Mouse (Mus musculus) heart, adult 11 months (tissue): ENCODE results near the gene Fndc3b.
A peak's percentile ranks its signal among the peaks of the same experiment; 100 is the strongest.

Experiments
- DNase-seq: peaks from one replicate; pipeline ENCODE4 v3.0.0; 2022

Gene Fndc3b

DNA sequence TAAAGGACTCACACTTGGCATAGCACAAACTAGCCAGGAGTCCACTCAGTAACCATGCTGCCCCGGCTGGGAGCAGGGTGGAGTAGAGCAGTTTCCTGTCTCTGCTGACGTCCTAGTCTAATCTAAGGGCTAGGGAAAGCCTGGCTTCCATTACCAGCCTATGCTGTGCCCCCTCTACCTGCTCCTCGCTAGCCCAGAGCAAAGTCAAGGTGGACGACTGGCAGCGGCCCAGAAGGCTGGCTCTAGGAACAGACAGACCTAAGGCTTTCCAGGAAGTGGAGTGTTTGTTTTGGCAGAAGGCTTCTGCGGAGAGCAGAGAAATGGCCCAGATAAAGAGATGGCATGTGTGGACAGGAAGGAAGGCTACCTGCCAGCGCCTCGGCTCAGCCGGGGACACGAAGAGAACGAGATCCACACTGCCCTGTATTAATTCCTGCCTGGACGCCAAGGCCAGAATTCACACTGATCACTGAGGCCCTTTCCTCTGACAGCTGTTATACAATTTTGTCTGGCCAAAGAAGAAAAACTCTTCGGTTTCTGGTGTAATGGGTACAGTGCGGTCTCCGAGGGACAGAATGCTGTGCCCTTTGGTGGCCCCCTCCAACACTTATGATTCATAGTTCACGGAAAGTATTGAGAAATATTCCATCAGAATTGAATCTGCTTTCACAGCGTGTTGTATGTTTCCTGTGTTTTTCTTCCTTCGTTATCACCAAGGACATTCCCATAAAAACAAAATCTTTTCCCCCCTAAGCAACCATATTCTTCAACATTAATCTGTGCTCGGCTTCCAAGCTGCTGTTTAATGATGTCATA, 94.5 kb downstream of the Fndc3b start:
- DNase-seq, result peak; percentile 98

DNA sequence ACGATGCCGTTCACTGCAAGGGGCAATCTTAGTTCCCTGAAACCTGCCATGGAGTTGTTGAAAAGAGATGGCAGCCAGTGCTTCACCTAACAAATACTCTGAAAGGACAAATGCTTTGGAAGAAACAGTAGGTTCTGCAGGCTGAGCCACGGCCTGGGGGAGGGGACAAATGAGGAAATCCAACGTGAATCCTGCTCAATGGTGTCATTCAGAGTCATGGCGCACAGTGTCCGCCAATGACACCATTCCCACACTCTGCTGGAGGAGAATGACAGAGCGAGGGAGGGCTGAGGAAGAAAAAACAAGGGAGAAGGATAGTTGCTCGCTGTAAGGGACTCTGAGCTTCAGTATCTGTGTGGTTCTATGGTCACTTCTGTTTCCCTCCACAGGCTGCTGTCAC, 95.6 kb downstream of the Fndc3b start:
- DNase-seq, result peak; percentile 90

DNA sequence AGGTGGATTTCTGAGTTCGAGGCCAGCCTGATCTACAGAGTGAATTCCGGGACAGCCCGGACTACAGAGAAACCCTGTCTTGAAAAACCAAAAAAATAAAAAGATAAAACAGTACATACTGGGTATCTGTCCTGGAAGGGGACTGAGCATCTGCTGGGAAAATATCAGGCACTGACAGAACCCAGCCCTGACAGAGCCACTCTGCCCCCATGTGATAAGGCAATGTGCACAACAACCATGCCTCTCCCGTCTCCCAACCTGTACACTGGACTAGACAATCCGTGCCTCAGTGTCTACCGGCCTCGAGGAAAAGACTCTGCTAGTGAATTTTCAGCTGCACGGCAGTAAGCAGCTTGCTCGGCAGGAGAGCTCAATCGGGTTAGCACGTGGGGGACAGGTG, 97.3 kb downstream of the Fndc3b start:
- no peak for DNase-seq

DNA sequence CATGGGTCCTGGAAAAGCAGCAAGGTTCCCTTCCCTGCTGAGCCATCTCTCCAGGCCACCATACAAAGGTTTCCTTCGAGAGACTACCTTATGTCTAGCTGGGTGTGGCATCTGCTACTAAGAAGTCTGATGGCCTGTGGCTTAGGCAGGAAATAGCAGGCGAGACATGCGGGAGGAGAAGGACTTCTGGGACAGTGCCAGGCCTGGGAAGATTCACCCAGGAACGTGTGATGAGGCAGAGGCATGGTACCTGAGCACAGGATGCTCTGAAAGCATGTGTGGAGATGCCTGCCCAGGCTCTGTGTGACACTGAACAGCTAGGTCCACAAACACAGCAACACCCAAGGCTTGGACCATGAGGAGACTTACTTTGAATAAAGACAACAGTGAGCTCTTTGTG, 98.1 kb downstream of the Fndc3b start:
- DNase-seq, result no peak

DNA sequence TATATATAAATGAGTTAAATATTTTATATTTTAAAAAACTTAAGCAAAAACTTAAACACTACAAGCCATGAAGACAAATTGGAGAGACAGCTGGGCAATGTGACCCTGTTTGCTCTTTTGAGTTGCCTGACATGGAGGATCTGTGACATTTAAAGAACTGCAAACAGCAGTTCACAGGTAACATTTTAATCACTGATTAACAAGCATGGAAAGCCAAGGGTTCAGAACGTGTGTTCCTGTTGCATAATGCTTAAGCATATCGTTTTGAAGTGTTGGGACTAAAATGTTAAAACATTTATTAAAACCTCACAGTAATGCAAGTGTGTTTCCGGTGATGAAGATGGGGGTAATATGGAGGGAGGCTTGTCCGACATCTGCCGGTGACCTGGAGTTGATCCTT, 99.1 kb downstream of the Fndc3b start:
- DNase-seq, result no peak

DNA sequence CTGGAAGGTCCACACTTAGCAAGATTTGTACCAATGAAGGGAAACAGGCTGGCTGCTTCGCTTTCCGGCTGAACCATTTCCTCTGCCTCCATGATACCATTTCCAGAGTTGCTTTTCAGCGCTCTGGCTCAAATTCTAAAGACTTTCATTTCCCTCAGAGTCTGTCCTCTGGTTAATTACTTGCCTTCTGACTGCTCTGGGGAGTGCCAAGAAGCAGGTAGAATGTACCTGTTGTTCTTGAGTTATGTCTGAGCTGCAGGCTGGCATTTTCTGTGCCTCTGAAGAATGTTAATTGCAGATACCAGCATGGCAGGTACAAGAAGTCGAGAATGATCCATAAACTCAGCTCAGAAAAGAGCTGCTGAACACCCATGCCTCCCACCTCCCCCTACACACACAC, 100.6 kb downstream of the Fndc3b start:
- no peak for DNase-seq

DNA sequence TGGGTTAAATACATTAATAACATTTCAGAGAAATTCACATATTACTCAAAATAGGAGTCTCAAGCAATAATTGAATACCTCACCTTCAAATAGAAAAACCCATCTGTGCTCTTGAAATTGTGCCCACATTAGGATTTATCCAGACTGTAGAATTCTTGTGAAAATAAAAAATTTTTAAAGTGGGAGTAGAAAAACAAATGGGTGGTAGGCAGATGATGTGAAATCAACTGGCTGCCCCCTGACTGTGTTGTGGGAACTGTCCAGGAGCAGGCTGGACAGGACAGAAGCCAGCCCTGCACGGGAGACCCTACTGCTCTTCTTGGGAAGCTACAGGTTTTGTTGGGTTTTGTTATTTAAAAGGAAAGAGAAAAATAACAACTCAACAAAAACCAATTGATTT, 101.0 kb downstream of the Fndc3b start:
- DNase-seq, result no peak

DNA sequence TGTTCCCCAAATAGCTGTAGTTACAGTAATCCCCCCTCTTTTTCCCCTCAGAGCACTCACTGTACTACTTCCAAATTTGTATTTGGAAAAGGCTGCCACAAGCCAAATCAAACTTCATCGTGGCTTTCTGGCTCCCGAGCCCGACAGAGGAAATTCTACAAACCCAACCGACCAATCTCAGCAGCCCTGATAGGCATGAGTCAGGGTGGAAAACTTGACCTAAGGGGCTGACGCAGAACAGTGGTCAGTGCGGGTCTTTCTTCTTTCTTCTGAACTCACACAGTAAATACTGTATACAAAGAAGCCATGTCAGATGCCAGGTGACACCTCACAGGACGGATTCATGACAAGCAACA, 103.3 kb downstream of the Fndc3b start:
- peak; percentile 97 for DNase-seq

DNA sequence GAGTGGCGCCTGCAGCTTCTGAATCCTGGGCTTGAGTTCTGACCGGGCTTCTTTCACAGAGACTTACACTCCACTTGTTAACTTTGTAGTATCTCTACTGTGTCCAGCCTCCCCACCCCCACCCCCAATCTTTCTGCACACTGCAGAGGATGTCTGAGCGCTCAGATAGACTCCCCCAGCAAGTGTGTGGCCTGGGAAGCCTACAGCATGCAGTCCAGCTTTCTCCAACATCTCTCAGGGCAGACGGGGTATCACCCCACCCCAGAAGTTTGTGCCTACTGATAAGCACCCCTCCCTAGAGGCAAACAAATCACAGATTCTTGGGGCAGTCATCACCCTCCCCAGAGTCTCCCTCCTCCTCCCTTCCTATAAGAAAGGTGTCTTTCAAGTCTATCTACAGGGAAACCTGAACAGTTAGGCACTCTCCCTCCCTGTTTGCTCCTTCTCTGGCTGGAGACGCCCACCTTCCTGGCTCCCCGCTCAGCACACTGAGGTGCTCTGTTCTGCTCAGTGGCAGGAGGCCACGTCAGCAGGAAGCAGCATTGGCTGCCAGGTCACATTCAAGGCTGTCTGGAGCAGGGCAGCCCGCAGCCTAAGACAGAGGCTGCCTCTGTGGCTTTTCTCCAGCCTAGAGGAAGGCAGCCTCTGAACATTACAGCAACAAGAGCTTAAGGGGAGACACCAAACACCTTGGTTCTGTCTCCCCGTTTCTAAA, 103.9 kb downstream of the Fndc3b start:
- peak; percentile 98 for DNase-seq

DNA sequence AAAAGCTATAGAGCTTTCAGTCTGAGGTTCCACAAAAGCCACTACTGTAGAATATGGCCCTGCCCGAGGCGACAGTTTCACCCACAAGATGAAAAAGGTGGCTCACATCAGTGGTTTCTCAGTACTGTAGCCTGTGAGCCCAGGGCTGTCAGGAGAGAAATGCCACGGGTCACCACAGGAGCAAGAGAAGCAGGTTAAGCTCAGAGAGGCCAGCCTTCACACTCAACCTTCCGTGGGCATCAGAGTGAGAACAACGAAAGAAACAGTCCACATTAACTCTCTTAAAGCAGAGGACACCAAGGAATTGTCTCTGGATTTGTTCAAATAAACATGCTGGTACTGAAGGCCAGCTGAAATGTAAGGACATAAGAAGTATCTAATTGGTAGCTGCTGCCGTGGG, 104.5 kb downstream of the Fndc3b start:
- DNase-seq, result peak; percentile 79

DNA sequence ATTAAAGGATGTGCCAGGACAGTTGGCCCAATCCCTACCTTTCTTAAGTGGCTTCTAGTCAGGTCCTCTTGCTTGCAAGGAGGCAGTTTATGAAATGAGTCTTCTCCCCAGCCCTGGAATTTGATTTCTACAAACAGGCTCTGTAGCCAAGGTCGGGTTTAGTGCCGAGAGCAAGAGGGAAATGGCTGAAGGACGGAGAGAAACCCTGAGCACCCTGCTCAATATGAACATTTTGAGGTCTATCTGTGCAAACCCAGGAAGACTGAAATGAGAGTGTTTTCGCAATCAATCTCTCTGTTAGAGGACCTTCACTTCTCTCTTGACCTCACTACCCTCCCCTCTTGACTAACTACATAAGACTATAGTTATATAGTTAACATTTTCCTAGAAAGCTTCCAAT, 105.5 kb downstream of the Fndc3b start:
- DNase-seq, result no peak

DNA sequence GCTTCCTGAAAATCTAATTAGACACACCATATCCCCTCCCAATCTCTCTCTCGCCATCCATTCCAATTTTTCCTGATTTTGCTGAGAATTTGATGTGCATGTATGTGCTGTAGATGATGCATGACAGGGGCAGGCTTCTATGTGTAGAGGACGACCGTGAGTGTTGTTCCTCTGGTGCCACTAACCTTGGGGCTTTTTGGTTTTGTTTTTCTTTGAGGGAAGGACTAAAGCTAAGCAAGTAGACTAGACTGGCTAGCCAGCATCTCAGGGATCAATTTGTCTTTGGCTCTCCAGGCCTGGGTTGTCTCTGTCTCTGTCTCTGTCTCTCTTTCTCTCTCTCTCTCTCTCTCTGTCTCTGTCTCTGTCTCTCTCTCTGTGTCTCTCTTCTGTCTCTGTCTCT, 106.0 kb downstream of the Fndc3b start:
- no peak for DNase-seq

DNA sequence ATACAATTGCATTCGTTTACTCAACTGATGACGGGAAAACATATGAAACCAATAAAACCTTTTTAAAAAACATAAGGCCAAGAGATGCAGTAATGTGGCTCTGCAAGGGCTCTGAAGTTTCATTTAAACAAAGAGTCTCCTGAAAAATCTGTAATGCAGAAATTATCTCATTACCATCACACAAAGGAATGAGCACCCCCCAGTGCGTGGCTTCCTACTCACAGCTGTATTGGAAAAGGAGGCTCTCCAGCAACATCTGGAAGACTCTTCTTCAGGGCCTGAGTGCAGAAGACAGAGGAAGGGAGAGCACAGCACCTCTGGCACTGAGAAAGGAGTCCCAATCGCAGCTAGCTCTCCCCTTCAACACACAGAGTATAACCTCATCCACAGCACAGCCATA, 106.5 kb downstream of the Fndc3b start:
- DNase-seq, result peak; percentile 80

DNA sequence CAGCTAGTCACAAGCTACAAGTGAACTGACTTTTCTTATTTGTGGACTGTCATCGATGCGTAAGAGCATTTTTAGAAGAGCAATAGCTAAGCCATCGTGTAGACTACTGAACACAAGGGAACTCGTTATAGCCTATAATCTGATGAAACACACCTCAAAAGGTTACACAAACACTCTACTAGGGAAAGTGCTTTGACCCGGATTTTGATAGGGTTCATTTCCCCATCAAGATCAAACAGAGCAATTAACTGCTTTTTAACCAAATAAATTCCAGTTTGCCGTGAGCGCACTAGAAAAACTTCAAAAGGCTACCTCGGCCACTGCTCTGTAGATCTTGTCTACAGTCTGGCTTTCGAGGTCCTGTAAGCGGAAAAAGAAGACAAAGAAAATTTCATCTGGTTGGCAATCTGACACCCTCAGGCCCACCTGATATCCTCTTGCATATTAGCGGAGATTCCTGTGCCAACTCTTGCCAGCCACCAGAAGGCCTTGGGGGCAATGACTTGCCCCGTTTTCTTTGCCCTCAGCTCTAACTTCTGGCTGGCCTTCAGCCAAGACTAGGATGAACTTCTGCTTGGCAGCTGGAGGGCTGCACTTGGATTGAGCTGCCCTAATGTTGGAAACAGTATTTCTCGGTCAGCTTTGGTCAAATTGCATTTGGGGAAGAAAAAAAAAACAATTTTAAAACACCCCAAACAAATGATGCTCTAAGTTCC, 107.0 kb downstream of the Fndc3b start:
- peak; percentile 87 for DNase-seq

DNA sequence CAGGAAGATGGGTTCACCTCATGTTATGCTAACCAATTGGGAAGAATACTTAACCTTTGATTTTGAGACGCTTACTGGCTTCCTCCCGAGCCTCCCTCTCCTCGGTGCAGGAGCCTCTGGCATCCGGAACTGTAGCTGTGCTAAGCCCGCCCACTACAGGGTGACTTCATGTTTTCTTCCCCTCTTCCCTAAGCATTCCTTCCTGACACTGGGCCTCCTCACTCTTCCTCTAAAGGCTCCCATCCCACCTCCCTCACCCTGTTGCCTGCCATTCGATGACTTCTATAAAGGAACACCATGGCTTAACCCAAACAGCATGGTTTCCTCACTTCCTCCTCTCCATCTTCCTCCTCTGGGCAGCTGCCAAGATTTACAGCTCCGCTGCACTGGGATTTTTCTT, 110.5 kb downstream of the Fndc3b start:
- DNase-seq, result peak; percentile 95

DNA sequence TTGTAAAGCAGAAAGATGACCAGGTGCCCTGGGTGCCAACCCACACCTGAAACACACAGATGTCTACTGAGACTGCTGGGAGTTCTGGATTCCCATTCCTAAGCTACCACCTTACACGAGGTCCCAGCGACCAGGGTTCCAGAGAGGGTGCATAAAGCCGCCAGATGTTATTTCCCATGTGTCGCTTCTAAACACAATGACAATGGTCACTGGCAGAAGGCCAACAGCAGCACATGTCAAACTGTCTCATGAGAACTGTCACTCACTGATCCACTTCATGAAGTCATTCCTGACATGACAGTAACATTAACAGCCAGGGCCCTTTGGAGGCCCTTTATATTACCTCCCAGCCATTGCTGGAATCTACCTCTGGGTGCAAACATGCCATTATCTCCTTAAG, 110.9 kb downstream of the Fndc3b start:
- peak; percentile 91 for DNase-seq

DNA sequence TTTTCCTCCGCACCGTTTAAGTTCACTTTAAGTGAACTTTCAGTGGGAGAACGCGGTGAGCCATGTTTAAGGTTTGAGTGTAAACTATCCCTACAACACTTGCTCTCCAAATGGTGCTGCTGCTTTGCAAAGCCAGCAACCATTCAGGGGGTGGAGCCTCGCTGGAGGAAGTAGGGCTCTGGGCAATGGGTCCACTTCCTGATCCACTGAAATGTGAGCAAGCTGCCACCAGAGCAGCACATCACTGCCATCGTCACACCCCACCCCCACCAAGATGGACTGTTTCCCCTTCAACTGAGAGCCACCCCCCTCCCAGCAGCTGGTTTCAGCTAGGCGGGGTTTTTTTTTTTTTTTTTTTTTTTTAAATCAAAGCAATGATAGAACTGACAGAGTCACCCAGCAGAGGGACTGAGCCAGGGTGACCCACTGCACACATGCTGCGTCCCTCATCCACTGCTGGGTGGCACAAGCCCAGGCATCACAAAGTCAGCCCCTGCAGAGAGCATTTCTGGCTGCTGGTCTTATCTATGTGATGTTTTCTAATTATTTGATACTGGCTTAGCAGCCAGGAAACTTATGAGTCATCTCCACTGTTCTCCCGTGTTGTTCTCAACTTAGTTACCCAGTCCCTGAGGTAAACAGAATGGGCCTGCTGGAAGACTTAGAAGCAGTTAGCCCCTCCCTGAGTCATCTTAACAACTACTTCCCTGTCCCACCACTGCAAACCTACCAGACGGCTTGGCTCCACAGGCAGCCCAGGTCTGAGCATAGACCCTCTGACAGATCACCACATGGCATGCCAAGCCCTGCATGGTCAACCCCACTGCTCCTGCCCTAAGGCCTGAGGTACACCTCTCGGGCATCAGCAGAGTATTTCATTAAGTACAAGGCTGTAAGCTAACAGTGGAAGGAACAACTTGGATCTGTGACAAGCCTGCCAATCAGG, 112.4 kb downstream of the Fndc3b start:
- no peak for DNase-seq

DNA sequence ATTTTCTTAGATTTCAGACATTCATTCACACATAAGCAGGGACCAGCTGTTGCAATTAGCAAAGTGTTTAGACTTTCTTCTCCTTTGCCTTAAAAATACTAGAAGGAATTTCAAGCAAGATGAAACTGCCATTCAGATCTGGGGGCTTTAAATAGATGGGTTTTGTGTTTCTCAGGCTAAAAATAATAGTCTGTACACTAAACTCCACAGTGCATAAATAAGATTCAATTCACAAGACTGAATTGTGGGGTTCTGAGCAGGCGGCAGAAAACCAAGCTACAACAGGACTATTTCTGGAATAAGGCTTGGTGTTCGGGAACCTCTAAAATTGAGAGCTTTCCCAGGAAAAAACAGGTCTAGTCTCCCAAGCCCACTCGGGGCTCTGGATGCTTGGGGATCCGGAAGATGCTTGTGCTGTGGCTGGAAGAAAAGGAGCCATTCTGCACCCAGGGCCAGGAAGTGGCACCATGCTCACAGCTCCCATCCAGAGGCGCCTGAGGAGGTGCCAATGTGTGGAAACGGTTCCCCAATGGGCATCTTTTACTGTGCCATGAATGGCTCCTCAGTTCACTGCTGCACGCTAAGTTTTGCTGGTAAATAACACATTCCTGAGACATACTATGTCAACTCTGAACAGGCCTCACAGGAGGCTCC, 117.5 kb downstream of the Fndc3b start:
- peak; percentile 62 for DNase-seq

DNA sequence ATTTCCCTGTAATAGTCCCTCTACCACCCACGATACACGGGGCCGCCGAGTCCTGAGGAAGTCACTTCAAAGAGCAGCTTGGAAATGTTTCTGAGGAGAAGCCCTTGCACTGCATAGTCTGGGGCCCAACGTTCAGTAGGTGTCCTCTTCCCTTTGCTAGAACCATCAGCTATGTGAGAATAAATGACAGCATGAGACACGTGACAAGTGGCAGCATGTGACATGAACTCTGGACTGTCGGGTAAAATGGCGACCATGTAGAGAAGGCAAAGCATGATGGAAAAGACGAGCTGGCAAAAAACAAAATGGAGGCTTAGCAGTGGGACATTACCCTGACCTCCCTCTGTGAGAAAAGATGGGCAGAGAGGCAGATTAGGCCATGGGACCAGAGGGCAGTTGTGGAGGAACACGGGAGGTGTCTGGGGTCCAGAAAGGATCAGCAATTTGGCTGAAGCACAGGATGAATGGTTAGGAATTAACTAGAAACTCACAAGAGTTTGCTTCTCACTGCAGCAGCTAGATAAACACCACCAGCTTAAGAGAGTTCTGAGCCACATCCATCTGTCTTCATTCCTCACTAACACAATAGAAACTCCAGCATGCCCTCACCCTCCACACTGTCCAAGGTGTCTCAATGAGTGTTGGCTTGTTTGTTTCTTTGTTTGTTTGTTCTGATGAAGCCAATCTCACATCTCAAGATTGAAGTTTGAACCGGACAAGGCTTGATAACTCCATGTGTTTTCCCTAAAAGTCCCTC, 118.2 kb downstream of the Fndc3b start:
- DNase-seq, result peak; percentile 86

DNA sequence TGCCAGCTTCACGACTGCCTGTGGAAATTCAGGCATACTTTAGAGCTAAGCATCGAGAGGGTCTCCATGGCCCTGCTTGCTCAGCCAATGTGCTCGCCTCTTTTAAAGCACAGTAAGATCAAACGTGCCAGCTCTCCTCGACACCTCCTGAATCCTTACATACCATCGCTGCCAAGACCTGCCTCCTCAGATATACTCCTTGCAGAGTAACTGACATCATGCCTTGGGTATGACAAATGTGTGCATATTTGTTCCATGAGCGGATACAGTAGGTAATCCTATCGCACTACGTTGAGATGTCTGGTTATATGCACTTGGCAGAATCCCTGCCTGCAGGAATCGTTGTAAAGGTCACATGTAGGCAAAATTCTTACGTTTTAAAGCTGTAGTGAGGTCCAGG, 120.3 kb downstream of the Fndc3b start:
- peak; percentile 87 for DNase-seq

DNA sequence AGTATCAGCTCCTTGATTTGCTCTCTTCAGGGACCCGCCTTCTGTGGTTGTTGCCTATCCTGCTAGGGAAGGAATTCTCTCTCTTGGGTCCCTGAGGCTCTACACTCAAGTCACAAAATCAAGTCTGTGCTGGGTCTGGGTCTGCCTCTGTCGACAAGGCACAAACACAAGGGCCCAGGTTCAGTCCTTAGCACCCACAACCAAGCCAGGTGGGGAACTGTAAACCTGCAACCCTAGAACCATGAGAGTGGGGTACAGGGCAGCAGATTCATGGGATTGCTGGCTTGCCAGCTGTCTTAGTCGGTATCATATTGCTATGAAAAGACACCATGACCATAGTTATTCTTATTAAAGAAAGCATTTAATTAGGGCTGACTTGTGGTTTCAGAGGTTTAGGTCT, 121.8 kb downstream of the Fndc3b start:
- peak; percentile 71 for DNase-seq
